Comparison of ENCODE assay signal across 15 mouse cellular contexts in the genomic region with DNA sequence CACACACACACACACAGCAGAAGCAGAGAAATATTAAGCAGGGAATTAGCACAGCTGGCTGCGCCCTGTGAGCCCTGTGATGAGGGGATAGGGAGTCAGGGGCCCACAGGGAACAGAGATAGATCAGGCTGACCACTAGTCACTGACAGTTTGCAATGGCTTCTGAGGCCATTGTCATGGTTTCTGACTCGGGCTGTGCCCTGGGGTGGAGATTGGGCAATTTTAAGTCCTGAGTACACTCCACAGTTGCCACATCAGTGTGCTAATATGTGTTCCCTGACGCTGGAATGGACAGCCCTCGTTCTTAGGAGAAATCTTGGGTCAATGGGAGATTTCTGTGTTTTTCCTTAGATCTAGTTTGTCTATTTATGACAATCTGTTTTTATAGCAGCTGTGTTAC.
"Had no signal": no experiment of that assay in that cellular context is flagged by ENCODE, and none has a peak within 500 bp of the region (broad histone marks: within the 10 kb centered on the region; RNA-seq: fewer than 3 reads in every experiment).

No protein-coding gene starts in this region.

- H3K36me3 ChIP-seq: limb, embryonic 10.5 days; limb, embryonic 13.5 days; liver, embryonic 15.5 days; midbrain, embryonic 13.5 days had no signal

- H3K27me3 ChIP-seq: limb, embryonic 13.5 days; liver, embryonic 15.5 days; midbrain, embryonic 13.5 days had no signal

- H3K9me3 ChIP-seq: limb, embryonic 10.5 days; limb, embryonic 13.5 days; liver, embryonic 15.5 days; midbrain, embryonic 13.5 days had no signal

- H3K4me3 ChIP-seq: limb, embryonic 10.5 days; limb, embryonic 13.5 days; liver, embryonic 15.5 days; midbrain, embryonic 13.5 days had no signal

- DNase-seq: kidney, adult 18-20 months; kidney, adult 9 months; kidney, postnatal 14 days; kidney, postnatal 4 days; lung, embryonic 14.5 days; thymus, adult 18-20 months; thymus, postnatal 36 days had no signal

- H3K9ac ChIP-seq: limb, embryonic 13.5 days; liver, embryonic 15.5 days; lung, embryonic 14.5 days; midbrain, embryonic 13.5 days had no signal

- H3K4me1 ChIP-seq: limb, embryonic 10.5 days; limb, embryonic 13.5 days; liver, embryonic 15.5 days; midbrain, embryonic 13.5 days had no signal

- H3K27ac ChIP-seq: limb, embryonic 10.5 days; limb, embryonic 13.5 days; liver, embryonic 15.5 days; macrophage; midbrain, embryonic 13.5 days had no signal

- H3K4me2 ChIP-seq: limb, embryonic 13.5 days; liver, embryonic 11.5 days; liver, embryonic 15.5 days; lung, embryonic 14.5 days; midbrain, embryonic 13.5 days had no signal

- ATAC-seq: intestine, embryonic 16.5 days; lung, postnatal 0 days; midbrain, embryonic 13.5 days had no signal
